Mouse (Mus musculus) right cerebral cortex, postnatal 36 days (tissue): ENCODE data around the gene 4930480E11Rik.
"Not testable (repeated sequence)": the region's sequence is repeated elsewhere in the genome, so short reads cannot be mapped to it uniquely, and the experiment has no call there.

Experiments used
- DNase-seq, 2 experiments: peaks; one replicate each; pipeline ENCODE4 v3.0.0; 2022; ENCODE audit warnings: low spot score in 2 of 2, mixed read lengths in 1 of 2

4930480E11Rik gene

DNA sequence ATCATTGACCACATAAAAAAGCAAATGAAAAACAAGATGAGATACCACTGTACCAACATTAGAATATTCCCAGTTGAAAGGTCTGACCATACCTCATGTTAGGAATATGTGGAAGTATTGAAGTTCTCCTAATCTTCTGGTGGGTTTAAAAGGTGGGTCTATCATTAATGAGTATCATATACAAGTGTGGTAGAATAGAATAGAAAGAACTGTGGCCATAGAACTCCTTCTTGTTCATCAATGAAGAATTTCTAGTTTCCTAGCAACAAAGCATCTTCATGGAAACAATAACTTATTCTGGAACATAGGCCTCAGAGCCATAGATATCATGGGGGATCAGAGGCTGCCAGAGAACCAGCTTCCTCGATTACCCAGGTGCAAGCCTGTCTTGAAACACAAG is at the start of gene 4930480E11Rik:
Gene 4930480E11Rik (plus strand): TSS at position 301 of the 400 bp plus-strand sequence.
- no peak for DNase-seq

DNA sequence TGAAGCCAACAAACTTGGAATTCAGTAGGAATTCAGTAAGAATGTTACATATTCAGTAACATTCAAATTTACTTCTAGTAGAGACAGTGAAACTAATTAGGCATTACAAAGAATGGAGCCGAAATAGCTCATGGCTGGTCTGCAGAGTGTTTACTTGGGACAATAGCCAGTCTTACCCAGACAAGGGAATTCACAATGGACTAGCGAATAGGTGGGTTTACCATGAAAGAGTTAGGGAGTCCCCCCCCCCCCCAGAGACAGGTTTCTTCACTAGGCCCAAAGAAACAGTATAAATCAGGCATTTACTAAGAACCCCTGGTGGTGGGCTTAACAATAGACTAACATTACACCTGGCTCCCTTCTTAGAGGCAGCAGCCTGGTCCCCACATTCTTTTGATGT is 33.9 kb downstream of the 4930480E11Rik start:
- DNase-seq, result not testable (repeated sequence)
